Mouse (Mus musculus): Measurements from ENCODE around the gene Nrl. TPM values are rescaled to one million over a fixed set of nuclear protein-coding genes. Genes with fewer than 3 reads are reported as not detected.

Gene Nrl
- total and polyA plus RNA-seq, 3 experiments = 0.13 to 0.86 TPM; not detected in 1

DNA sequence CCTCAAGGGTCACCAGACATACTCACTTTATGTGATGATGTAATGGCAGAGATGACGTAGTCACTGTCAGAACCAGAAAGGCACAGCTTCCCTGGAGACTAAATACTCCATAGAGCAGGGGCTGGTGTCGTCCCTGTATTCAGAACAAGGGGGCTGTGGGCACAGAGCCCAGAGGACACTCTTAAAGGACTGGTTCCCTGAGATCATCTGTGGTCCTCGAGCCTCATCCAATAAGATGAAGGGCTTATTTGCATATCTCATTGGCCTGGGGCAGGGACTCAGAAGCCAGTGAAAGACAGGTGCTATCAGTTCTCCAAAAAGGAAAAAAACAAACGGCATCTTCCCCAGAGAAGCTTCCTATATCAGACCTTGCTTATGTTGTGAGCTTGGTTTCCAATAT, 719 bp downstream of the Nrl start:
- Histone ChIP-seq H3K79me2 (replicated peaks; ENCODE audit: control insufficient read depth, extremely low read depth, insufficient read depth, poor library complexity, severe bottlenecking) (no peaks in the 10 kb centered on the region), H3K9ac (ENCODE audit: insufficient read depth, low read depth) (no peak overlapping the region), H3K36me3 (replicated peaks in 1 of 2; ENCODE audit: control insufficient read depth in 1 of 2, insufficient read depth in 1 of 2, low read length in 1 of 2) (no peaks in the 10 kb centered on the region), H3K27me3 (replicated peaks) (peaks cover 41% of the 10 kb centered on the region), H3K4me2 (ENCODE audit: insufficient read depth, low read depth, poor library complexity, severe bottlenecking) (no peak overlapping the region), H3K4me1 (ENCODE audit: control insufficient read depth in 1 of 2, insufficient read depth in 2 of 2) (peaks cover 5 to 25% of the 10 kb centered on the region in 2 experiments; a peak in 2 of 4 replicates), H3K9me3 (replicated peaks; ENCODE audit: low read length) (no peaks in the 10 kb centered on the region), H3K27ac (ENCODE audit: insufficient read depth, low read depth) (no peak overlapping the region), H3K4me3 (replicated peaks in 1 of 3; ENCODE audit: low read depth in 2 of 3, low read length in 2 of 3, poor library complexity in 1 of 3) (no peak overlapping the region)
- dilution Hi-C loops (cut with MboI; ENCODE audit: extremely low pct_ligation_motif_present, extremely low pct_unique_long_range_greater_than_20kb, low sequenced_read_pairs) (no loop called here), in situ Hi-C loops (cut with MboI; ENCODE audit: low pct_ligation_motif_present, low pct_unique_long_range_greater_than_20kb, low sequenced_read_pairs) (no loop called here)
- DNase-seq (ENCODE audit: extremely low read depth) = no peak
- TF ChIP-seq SIN3A (IDR thresholded peaks at IDR 0.05; ENCODE audit: low read length) (no peak), ZKSCAN1 (IDR thresholded peaks at IDR 0.05; ENCODE audit: borderline replicate concordance, low read depth, low read length) (no peak), EP300 (IDR thresholded peaks at IDR 0.05; ENCODE audit: low read length) (peak; percentile 30; the same call in 1 of the 2 replicates)

DNA sequence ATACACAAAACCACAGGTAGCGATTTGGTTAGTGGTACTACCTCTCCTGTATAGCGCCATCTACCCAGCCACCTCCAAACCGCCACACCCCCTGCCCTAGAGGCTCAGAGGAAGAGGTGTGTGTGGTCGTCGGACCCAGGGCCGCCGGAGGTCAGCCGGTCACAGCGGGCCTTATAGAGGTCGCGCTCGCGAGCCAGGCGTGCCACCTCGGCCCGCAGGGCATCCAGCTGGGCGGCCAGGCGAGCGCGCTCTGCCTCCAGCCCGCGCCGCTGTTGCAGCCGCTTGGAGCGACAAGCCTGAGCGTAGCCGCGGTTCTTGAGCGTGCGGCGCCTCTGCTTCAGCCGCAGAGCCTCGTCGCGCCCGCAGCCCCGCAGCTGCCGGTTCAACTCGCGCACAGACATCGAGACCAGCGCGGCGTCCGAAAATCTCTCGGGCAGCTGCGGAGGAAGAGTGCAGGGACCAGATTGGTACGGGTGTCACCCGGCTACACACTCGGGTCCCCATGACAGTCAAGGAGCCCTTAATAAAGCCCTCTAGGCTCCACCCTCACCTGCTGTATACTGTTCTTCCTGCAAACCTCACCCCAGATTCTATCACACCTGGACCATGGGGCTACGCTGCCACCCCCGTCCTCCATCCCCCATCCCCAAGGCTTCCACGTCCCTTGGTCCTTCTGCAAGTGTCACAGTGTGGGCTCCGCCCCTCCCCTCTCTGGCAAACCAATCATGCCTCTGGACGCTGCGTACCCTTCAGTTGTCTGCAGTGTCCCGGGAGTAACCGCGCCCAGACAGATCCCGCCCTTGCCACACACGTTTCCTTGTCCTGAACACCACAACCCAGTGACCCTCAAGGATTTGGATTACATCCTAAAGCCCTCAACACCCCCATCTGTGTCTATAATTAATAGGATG, 4.1 kb downstream of the Nrl start:
- dilution Hi-C loops (cut with MboI; ENCODE audit: extremely low pct_ligation_motif_present, extremely low pct_unique_long_range_greater_than_20kb, low sequenced_read_pairs) = no loop called here
- H3K27ac ChIP-seq (ENCODE audit: insufficient read depth, low read depth) = no peak overlapping the region
- TF ChIP-seq NELFE (IDR thresholded peaks at IDR 0.05; ENCODE audit: low read depth, low read length) = no peak
- TF ChIP-seq MAFK (IDR thresholded peaks at IDR 0.05; ENCODE audit: insufficient replicate concordance, low read length) = no peak
- no peak for TF ChIP-seq ZKSCAN1 (IDR thresholded peaks at IDR 0.05; ENCODE audit: borderline replicate concordance, low read depth, low read length)
- no peak for TF ChIP-seq ZMIZ1 (IDR thresholded peaks at IDR 0.05; ENCODE audit: low read depth, low read length)
- TF ChIP-seq MAX (IDR thresholded peaks at IDR 0.05; ENCODE audit: low read length) = no peak
- peak in 1 of 2 experiments; percentile 47; a peak in 2 of 4 replicates for TF ChIP-seq CTCF (conservative IDR thresholded peaks at IDR 0.05 in 1 of 2, IDR thresholded peaks at IDR 0.05 in 1 of 2; ENCODE audit: low read depth in 2 of 2, low read length in 2 of 2)
- TF ChIP-seq UBTF (IDR thresholded peaks at IDR 0.05; ENCODE audit: low read depth, low read length) = peak; percentile 66; the same call in 1 of the 2 replicates
- no peak for TF ChIP-seq MYC (IDR thresholded peaks at IDR 0.05; ENCODE audit: low read depth, low read length)
- H3K9ac ChIP-seq (ENCODE audit: insufficient read depth, low read depth) = no peak overlapping the region
- DNase-seq (ENCODE audit: extremely low read depth) = no peak
- peak overlapping the region in 1 of 3 experiments; percentile 50 for H3K4me3 ChIP-seq (replicated peaks in 1 of 3; ENCODE audit: low read depth in 2 of 3, low read length in 2 of 3, poor library complexity in 1 of 3)
- no peaks in the 10 kb centered on the region for H3K9me3 ChIP-seq (replicated peaks; ENCODE audit: low read length)
- peaks cover 2 to 27% of the 10 kb centered on the region in 2 experiments; a peak in 2 of 4 replicates for H3K4me1 ChIP-seq (ENCODE audit: control insufficient read depth in 1 of 2, insufficient read depth in 2 of 2)
- H3K4me2 ChIP-seq (ENCODE audit: insufficient read depth, low read depth, poor library complexity, severe bottlenecking) = peak overlapping the region; percentile 60
- peaks cover 69% of the 10 kb centered on the region for H3K27me3 ChIP-seq (replicated peaks)
- H3K79me2 ChIP-seq (replicated peaks; ENCODE audit: control insufficient read depth, extremely low read depth, insufficient read depth, poor library complexity, severe bottlenecking) = no peaks in the 10 kb centered on the region
- H3K36me3 ChIP-seq (replicated peaks in 1 of 2; ENCODE audit: control insufficient read depth in 1 of 2, insufficient read depth in 1 of 2, low read length in 1 of 2) = no peaks in the 10 kb centered on the region
- in situ Hi-C loops (cut with MboI; ENCODE audit: low pct_ligation_motif_present, low pct_unique_long_range_greater_than_20kb, low sequenced_read_pairs) = no loop called here

DNA sequence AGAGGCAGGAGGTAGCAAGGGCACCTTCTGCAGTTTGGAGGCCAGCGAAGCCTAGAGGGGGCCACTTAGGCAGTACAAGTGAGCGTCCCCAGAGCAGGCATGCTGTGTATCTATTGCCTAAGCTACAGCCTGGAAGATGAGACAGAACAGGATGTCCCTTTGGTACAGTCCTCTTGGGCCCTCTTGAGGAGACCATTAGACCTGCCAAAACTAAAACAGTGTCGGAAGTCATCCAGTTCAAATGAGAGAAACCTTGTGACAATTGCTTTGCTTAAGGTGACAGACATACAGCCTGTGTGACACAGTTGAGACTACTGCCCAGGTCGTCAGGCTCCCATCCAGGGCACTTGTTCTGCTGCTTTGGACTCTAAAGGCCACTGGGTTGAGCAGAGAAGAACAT, 5.2 kb downstream of the Nrl start:
- H3K9ac ChIP-seq (ENCODE audit: insufficient read depth, low read depth) = no peak overlapping the region
- in situ Hi-C loops (cut with MboI; ENCODE audit: low pct_ligation_motif_present, low pct_unique_long_range_greater_than_20kb, low sequenced_read_pairs) = no loop called here
- no peak for DNase-seq (ENCODE audit: extremely low read depth)
- H3K27me3 ChIP-seq (replicated peaks) = peaks cover 74% of the 10 kb centered on the region
- no peaks in the 10 kb centered on the region for H3K9me3 ChIP-seq (replicated peaks; ENCODE audit: low read length)
- no peak overlapping the region for H3K4me2 ChIP-seq (ENCODE audit: insufficient read depth, low read depth, poor library complexity, severe bottlenecking)
- TF ChIP-seq SMC3 (IDR thresholded peaks at IDR 0.05; ENCODE audit: low read depth, low read length) = peak; percentile 28; the same call in 1 of the 2 replicates
- TF ChIP-seq CTCF (conservative IDR thresholded peaks at IDR 0.05 in 1 of 2, IDR thresholded peaks at IDR 0.05 in 1 of 2; ENCODE audit: low read depth in 2 of 2, low read length in 2 of 2) = peak in 1 of 2 experiments; percentile 54; a peak in 2 of 4 replicates
- TF ChIP-seq RAD21 (IDR thresholded peaks at IDR 0.05; ENCODE audit: low read depth, low read length) = peak; percentile 55
- no peak for TF ChIP-seq CHD2 (IDR thresholded peaks at IDR 0.05; ENCODE audit: low read length)
- H3K36me3 ChIP-seq (replicated peaks in 1 of 2; ENCODE audit: control insufficient read depth in 1 of 2, insufficient read depth in 1 of 2, low read length in 1 of 2) = no peaks in the 10 kb centered on the region
- no peak overlapping the region for H3K4me3 ChIP-seq (replicated peaks in 1 of 3; ENCODE audit: low read depth in 2 of 3, low read length in 2 of 3, poor library complexity in 1 of 3)
- H3K27ac ChIP-seq (ENCODE audit: insufficient read depth, low read depth) = no peak overlapping the region
- no peaks in the 10 kb centered on the region for H3K79me2 ChIP-seq (replicated peaks; ENCODE audit: control insufficient read depth, extremely low read depth, insufficient read depth, poor library complexity, severe bottlenecking)
- peaks cover 2 to 27% of the 10 kb centered on the region in 2 experiments; a peak in 2 of 4 replicates for H3K4me1 ChIP-seq (ENCODE audit: control insufficient read depth in 1 of 2, insufficient read depth in 2 of 2)
- dilution Hi-C loops (cut with MboI; ENCODE audit: extremely low pct_ligation_motif_present, extremely low pct_unique_long_range_greater_than_20kb, low sequenced_read_pairs) = no loop called here
